Mouse (Mus musculus): Measurements from ENCODE around the gene Tmem219.

Gene Tmem219

GRCm38 (mm10) chr7:126922624-126923060, at the start of gene Tmem219:
TSS of gene Tmem219 (minus strand) at chr7:126922917.
- no peak for DNase-seq (ENCODE audit: low spot score)

- no peak for DNase-seq (ENCODE audit: low spot score)
Measured at GRCm38 (mm10) chr7:126967361-126967760, 44.6 kb upstream of the Tmem219 start.

GRCm38 (mm10) chr7:126965568-126965967, 42.9 kb upstream of the Tmem219 start:
- no peak for DNase-seq (ENCODE audit: low spot score)

GRCm38 (mm10) chr7:126963548-126964286, 41.0 kb upstream of the Tmem219 start:
- DNase-seq (ENCODE audit: low spot score): no peak

- no peak for DNase-seq (ENCODE audit: low spot score)
Measured at GRCm38 (mm10) chr7:126961965-126962364, 39.2 kb upstream of the Tmem219 start.

- DNase-seq (ENCODE audit: low spot score): peak; percentile 67
Measured at GRCm38 (mm10) chr7:126961095-126961494, 38.4 kb upstream of the Tmem219 start.

GRCm38 (mm10) chr7:126959780-126960179, 37.1 kb upstream of the Tmem219 start:
- no peak for DNase-seq (ENCODE audit: low spot score)

- no peak for DNase-seq (ENCODE audit: low spot score)
Measured at GRCm38 (mm10) chr7:126955125-126955524, 32.4 kb upstream of the Tmem219 start.

GRCm38 (mm10) chr7:126952646-126953045, 29.9 kb upstream of the Tmem219 start:
- DNase-seq (ENCODE audit: low spot score): no peak

GRCm38 (mm10) chr7:126951741-126952140, 29.0 kb upstream of the Tmem219 start:
- no peak for DNase-seq (ENCODE audit: low spot score)

GRCm38 (mm10) chr7:126950647-126951615, 28.2 kb upstream of the Tmem219 start:
- DNase-seq (ENCODE audit: low spot score): no peak

- DNase-seq (ENCODE audit: low spot score): peak; percentile 76
Measured at GRCm38 (mm10) chr7:126949793-126950646, 27.3 kb upstream of the Tmem219 start, which contains the start of gene Sez6l2. TSS of gene Sez6l2 (plus strand) at chr7:126950563.

GRCm38 (mm10) chr7:126949403-126949792, 26.7 kb upstream of the Tmem219 start, which contains the start of gene Asphd1:
TSS of gene Asphd1 (minus strand) at chr7:126949582.
- DNase-seq (ENCODE audit: low spot score): peak; percentile 61

GRCm38 (mm10) chr7:126948626-126949025, 25.9 kb upstream of the Tmem219 start:
- DNase-seq (ENCODE audit: low spot score): no peak

GRCm38 (mm10) chr7:126946530-126946929, 23.8 kb upstream of the Tmem219 start:
- peak; percentile 54 for DNase-seq (ENCODE audit: low spot score)

- DNase-seq (ENCODE audit: low spot score): peak; percentile 70
Measured at GRCm38 (mm10) chr7:126941801-126942200, 19.1 kb upstream of the Tmem219 start.

- DNase-seq (ENCODE audit: low spot score): no peak
Measured at GRCm38 (mm10) chr7:126941171-126941570, 18.5 kb upstream of the Tmem219 start.

GRCm38 (mm10) chr7:126932652-126933051, 9.9 kb upstream of the Tmem219 start:
- DNase-seq (ENCODE audit: low spot score): no peak

- no peak for DNase-seq (ENCODE audit: low spot score)
Measured at GRCm38 (mm10) chr7:126929046-126929445, 6.3 kb upstream of the Tmem219 start.

- DNase-seq (ENCODE audit: low spot score): peak; percentile 93
Measured at GRCm38 (mm10) chr7:126928384-126929037, 5.8 kb upstream of the Tmem219 start, which contains the start of gene Kctd13. TSS of gene Kctd13 (plus strand) at chr7:126928879.

GRCm38 (mm10) chr7:126926299-126926698, 3.6 kb upstream of the Tmem219 start:
- DNase-seq (ENCODE audit: low spot score): no peak
